Mouse (Mus musculus) bone marrow, adult 2 months (tissue): Measurements from ENCODE around the gene Hoxa5.

Experiments
- CTCF ChIP-seq: fragments of 200-500 bp; IDR thresholded peaks from 2 replicates; pipeline ENCODE4 v1.5.1; 2011; ENCODE audit warnings: low read length, control low read depth; ENCODE audit not compliant: control insufficient read depth, insufficient read depth
- POLR2A ChIP-seq: fragments of 200-500 bp; IDR thresholded peaks from 2 replicates; pipeline ENCODE4 v1.6.1; 2011; ENCODE audit warnings: low read depth, mild to moderate bottlenecking, control low read depth, low read length, borderline replicate concordance; ENCODE audit not compliant: control insufficient read depth

DNA sequence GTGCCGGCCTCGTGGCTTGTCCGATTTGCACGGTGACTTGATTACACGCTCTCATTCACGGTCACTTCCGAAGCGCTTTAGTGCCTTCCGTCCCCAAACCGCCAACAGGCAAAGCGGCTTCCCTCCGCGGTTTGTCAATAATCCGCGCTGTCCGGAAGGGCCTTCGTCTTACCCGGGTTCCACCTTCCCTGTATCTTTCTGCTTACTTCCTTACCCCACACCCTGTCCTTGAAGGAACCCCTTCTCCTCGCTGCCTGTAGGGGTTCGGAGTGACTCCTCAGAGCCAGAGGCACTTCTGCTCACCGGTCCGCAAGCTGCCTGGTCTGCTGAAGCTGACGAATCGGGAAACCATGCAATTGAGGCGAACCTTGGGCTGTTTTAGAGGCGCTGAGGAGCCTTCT, 42.0 kb upstream of the Hoxa5 start:
- TF ChIP-seq CTCF: no peak
- TF ChIP-seq POLR2A: no peak
